Mouse (Mus musculus): ENCODE results near the gene Rgl1.
"Not testable (repeated sequence)": the region's sequence is repeated elsewhere in the genome, so short reads cannot be mapped to it uniquely, and the experiment has no call there.

The Rgl1 gene

GRCm38 (mm10) chr1:152659961-152660360 is 106.2 kb downstream of the Rgl1 start:
- no peak for DNase-seq (ENCODE audit: low read depth, low spot score)

- DNase-seq (ENCODE audit: low read depth, low spot score): no peak
Measured at GRCm38 (mm10) chr1:152656601-152657000, 109.5 kb downstream of the Rgl1 start.

- no peak for DNase-seq (ENCODE audit: low read depth, low spot score)
Measured at GRCm38 (mm10) chr1:152654851-152655250, 111.3 kb downstream of the Rgl1 start.

GRCm38 (mm10) chr1:152651495-152651874 is 114.7 kb downstream of the Rgl1 start:
- no peak for DNase-seq (ENCODE audit: low read depth, low spot score)

- DNase-seq (ENCODE audit: low read depth, low spot score): no peak
Measured at GRCm38 (mm10) chr1:152650856-152651494, 115.2 kb downstream of the Rgl1 start.

GRCm38 (mm10) chr1:152648052-152648451 is 118.1 kb downstream of the Rgl1 start:
- DNase-seq (ENCODE audit: low read depth, low spot score): no peak

GRCm38 (mm10) chr1:152642207-152642606 is 123.9 kb downstream of the Rgl1 start:
- DNase-seq (ENCODE audit: low read depth, low spot score): not testable (repeated sequence)

- no peak for DNase-seq (ENCODE audit: low read depth, low spot score)
Measured at GRCm38 (mm10) chr1:152640195-152640981, 125.8 kb downstream of the Rgl1 start.

GRCm38 (mm10) chr1:152639344-152639743 is 126.8 kb downstream of the Rgl1 start:
- DNase-seq (ENCODE audit: low read depth, low spot score): no peak

- no peak for DNase-seq (ENCODE audit: low read depth, low spot score)
Measured at GRCm38 (mm10) chr1:152634638-152635037, 131.5 kb downstream of the Rgl1 start.

GRCm38 (mm10) chr1:152629780-152630179 is 136.4 kb downstream of the Rgl1 start:
- DNase-seq (ENCODE audit: low read depth, low spot score): no peak

- DNase-seq (ENCODE audit: low read depth, low spot score): no peak
Measured at GRCm38 (mm10) chr1:152625651-152626050, 140.5 kb downstream of the Rgl1 start.

GRCm38 (mm10) chr1:152624644-152625454 is 141.3 kb downstream of the Rgl1 start:
- peak; percentile 67 for DNase-seq (ENCODE audit: low read depth, low spot score)

- no peak for DNase-seq (ENCODE audit: low read depth, low spot score)
Measured at GRCm38 (mm10) chr1:152623375-152624270, 142.5 kb downstream of the Rgl1 start.

- no peak for DNase-seq (ENCODE audit: low read depth, low spot score)
Measured at GRCm38 (mm10) chr1:152622765-152623211, 143.4 kb downstream of the Rgl1 start.

GRCm38 (mm10) chr1:152621624-152622023 is 144.5 kb downstream of the Rgl1 start:
- no peak for DNase-seq (ENCODE audit: low read depth, low spot score)

GRCm38 (mm10) chr1:152619396-152619795 is 146.8 kb downstream of the Rgl1 start:
- no peak for DNase-seq (ENCODE audit: low read depth, low spot score)

GRCm38 (mm10) chr1:152618896-152619295 is 147.3 kb downstream of the Rgl1 start:
- DNase-seq (ENCODE audit: low read depth, low spot score): no peak

- peak; percentile 24 for DNase-seq (ENCODE audit: low read depth, low spot score)
Measured at GRCm38 (mm10) chr1:152618381-152618780, 147.8 kb downstream of the Rgl1 start.

- DNase-seq (ENCODE audit: low read depth, low spot score): no peak
Measured at GRCm38 (mm10) chr1:152617745-152618342, 148.3 kb downstream of the Rgl1 start.

GRCm38 (mm10) chr1:152616777-152617057 is 149.4 kb downstream of the Rgl1 start:
- no peak for DNase-seq (ENCODE audit: low read depth, low spot score)

Measured in CD4-positive, CD25-positive, alpha-beta regulatory T cell, adult 2 months (primary cell).